Mouse (Mus musculus) heart, embryonic 11.5 days (tissue): ENCODE data around the gene Sarm1. TPM values are rescaled to one million over a fixed set of nuclear protein-coding genes. Genes with fewer than 3 reads are reported as not detected.
A peak's percentile ranks its signal among the peaks of the same experiment; 100 is the strongest.
"Not testable (repeated sequence)": the region's sequence is repeated elsewhere in the genome, so short reads cannot be mapped to it uniquely, and the experiment has no call there.

Experiments
- ATAC-seq: fragments of 200-750 bp; cut with Nextera tagmentation; replicated peaks from 2 replicates; pipeline ENCODE4 v1.8.0; 2017; ENCODE audit warnings: moderate library complexity; ENCODE audit not compliant: insufficient number of reproducible peaks, low FRiP score, low TSS enrichment
- H3K27ac ChIP-seq: fragments of 300-500 bp; sonication (generic); 2 replicates; pipeline ENCODE4 v1.5.1; 2014; ENCODE audit warnings: mild to moderate bottlenecking, low read depth, low read length
- H3K27me3 ChIP-seq: fragments of 300-500 bp; sonication (generic); 2 replicates; pipeline ENCODE4 v1.6.1; 2014; ENCODE audit warnings: mild to moderate bottlenecking, low read length, mixed read lengths; ENCODE audit not compliant: control insufficient read depth, insufficient read depth
- H3K36me3 ChIP-seq: fragments of 300-500 bp; sonication (generic); 2 replicates; pipeline ENCODE4 v1.6.1; 2014; ENCODE audit warnings: mild to moderate bottlenecking, low read length, moderate library complexity, mixed read lengths; ENCODE audit not compliant: control insufficient read depth, insufficient read depth
- H3K4me1 ChIP-seq: fragments of 300-500 bp; sonication (generic); 2 replicates; pipeline ENCODE4 v1.6.1; 2014; ENCODE audit warnings: low read length; ENCODE audit not compliant: control insufficient read depth, insufficient read depth
- H3K4me2 ChIP-seq: fragments of 300-500 bp; sonication (generic); 2 replicates; pipeline ENCODE4 v1.6.1; 2014; ENCODE audit warnings: mild to moderate bottlenecking, moderate library complexity
- H3K4me3 ChIP-seq: fragments of 300-500 bp; sonication (generic); 2 replicates; pipeline ENCODE4 v1.5.1; 2014; ENCODE audit warnings: low read depth, low read length
- H3K9ac ChIP-seq: fragments of 300-500 bp; sonication (generic); 2 replicates; pipeline ENCODE4 v1.6.1; 2014; ENCODE audit warnings: mild to moderate bottlenecking, low read depth, low read length, moderate library complexity
- H3K9me3 ChIP-seq: fragments of 300-500 bp; sonication (generic); replicated peaks from 2 replicates; pipeline ENCODE4 v1.6.1; 2016; ENCODE audit warnings: low read length; ENCODE audit not compliant: control insufficient read depth
- WGBS: fragments of 180-500 bp; shearing (Covaris S2); extraction: QIAGEN DNeasy Blood & Tissue Kit; methylation state at CpG from one replicate; pipeline ENCODE4 v1.1.7; 2014; ENCODE audit not compliant: insufficient replicate concordance; 5-methylcytosine and 5-hydroxymethylcytosine counted together
- polyA plus RNA-seq: library from polyadenylated mRNA; unstranded; fragments of >200 nt; fragmentation: Nextera tagmentation; extraction: Ambion mirVana; gene quantifications from 2 replicates; pipeline ENCODE4 v1.2.1, GENCODE M21; 2014

The Sarm1 gene
- polyA plus RNA-seq, 1 experiment from 2014 or later = 0.39 TPM

DNA sequence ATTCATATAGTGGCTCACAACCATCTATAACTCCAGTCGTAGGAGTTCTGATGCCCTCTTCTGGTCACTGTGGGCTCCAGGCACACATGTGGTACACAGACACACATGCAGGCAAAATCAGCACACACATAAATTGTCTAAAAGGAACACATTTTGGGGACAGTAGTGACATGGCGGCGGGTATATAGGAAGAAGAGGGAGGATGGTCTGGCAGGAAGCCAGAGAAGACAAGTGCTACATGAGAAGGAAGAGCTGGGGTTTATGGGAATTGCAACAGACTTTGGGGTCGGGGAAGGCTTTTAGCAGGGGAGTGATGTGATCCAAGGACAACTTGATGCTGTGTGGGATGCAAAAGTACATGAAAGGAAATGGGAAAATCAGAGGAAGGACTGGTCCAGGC lies 37.0 kb upstream of the Sarm1 start:
- ATAC-seq = no peak

DNA sequence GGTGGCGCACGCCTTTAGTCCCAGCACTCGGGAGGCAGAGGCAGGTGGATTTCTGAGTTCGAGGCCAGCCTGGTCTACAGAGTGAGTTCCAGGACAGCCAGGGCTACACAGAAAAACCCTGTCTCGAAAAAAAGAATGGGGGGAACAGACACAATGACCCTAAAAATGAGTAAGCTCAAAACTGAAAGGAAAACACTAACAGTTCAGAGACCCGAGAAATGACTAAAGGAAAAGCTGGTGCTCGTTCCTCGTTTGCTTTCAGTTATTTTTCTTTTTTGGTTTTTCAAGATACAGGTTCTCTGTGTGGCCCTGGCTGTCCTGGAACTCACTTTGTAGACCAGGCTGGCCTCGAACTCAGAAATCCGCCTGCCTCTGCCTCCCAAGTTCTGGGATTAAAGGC lies 34.0 kb upstream of the Sarm1 start:
- not testable (repeated sequence) for H3K27me3 ChIP-seq, H3K36me3 ChIP-seq, H3K4me2 ChIP-seq, ATAC-seq, H3K9ac ChIP-seq, H3K4me3 ChIP-seq, H3K9me3 ChIP-seq
- 87% methylated on average over 10 of the region's 10 CpGs for WGBS
- Histone ChIP-seq H3K27ac (peak overlapping the region; percentile 76), H3K4me1 (peaks cover 12% of the 10 kb centered on the region)

More for the DNA sequence above, 37.0 kb upstream of the Sarm1 start:
- H3K36me3 ChIP-seq = peaks cover 5% of the 10 kb centered on the region
- peaks cover 23% of the 10 kb centered on the region for H3K4me1 ChIP-seq
- no peaks in the 10 kb centered on the region for H3K9me3 ChIP-seq
- 79% methylated on average over 4 of the region's 4 CpGs for WGBS
- peak overlapping the region; percentile 67 for H3K4me3 ChIP-seq
- peak overlapping the region; percentile 81 for H3K9ac ChIP-seq
- H3K27ac ChIP-seq = peak overlapping the region; percentile 95; the same call in 1 of the 2 replicates
- peak overlapping the region; percentile 70 for H3K4me2 ChIP-seq
- H3K27me3 ChIP-seq = no peaks in the 10 kb centered on the region

DNA sequence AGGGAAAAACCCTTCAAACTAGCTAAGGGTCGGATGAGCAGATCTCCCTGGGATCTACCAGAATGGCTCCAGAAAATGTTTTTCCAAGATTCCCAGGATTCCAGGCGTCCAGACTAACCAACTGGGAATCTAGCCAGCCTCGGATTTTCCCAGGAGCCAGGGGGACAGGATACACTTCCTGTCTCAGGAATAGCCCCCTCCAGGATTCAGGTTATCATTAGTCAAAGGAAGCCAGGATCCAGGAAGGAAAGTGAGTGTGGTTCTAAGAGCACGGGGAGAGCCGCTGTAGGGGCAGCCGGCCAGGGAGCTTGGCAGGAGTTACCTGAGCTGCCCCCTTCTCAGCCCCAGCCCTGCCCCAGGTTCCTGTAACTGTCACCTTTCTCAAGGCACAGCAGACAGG lies 33.5 kb upstream of the Sarm1 start:
- Histone ChIP-seq H3K27ac (peak overlapping the region; percentile 76), H3K4me1 (peaks cover 12% of the 10 kb centered on the region), H3K27me3 (no peaks in the 10 kb centered on the region), H3K36me3 (peaks cover 11% of the 10 kb centered on the region), H3K9ac (no peak overlapping the region), H3K4me3 (no peak overlapping the region), H3K9me3 (no peaks in the 10 kb centered on the region), H3K4me2 (peak overlapping the region; percentile 19; the same call in 1 of the 2 replicates)
- ATAC-seq = no peak
- WGBS = 61% methylated on average over 6 of the region's 6 CpGs

DNA sequence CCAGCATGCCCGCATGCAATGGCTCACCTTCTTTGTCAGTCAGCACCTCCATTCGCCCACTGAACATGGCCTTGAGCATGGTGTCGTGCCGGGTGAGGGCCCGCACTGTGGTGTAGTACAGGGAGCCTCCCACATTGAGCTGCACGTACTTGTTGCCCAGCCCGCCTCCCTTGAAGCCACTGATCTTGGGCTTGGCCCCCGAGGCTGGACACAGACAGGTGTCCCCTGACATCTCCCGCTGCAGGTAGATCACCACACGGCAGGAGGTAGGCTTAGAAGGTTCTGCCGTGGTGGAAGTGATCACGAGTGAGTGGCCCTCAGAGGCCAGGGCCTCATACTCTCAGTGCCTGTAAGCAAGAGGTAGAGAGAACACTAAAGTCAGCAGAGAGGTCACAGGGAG lies 32.4 kb upstream of the Sarm1 start:
- WGBS = 88% methylated on average over 12 of the region's 12 CpGs
- Histone ChIP-seq H3K4me1 (peaks cover 10% of the 10 kb centered on the region), H3K4me2 (no peak overlapping the region), H3K27me3 (no peaks in the 10 kb centered on the region), H3K9me3 (no peaks in the 10 kb centered on the region), H3K9ac (no peak overlapping the region), H3K27ac (no peak overlapping the region; the same call in 1 of the 2 replicates), H3K36me3 (peaks cover 15% of the 10 kb centered on the region), H3K4me3 (no peak overlapping the region)
- no peak for ATAC-seq

DNA sequence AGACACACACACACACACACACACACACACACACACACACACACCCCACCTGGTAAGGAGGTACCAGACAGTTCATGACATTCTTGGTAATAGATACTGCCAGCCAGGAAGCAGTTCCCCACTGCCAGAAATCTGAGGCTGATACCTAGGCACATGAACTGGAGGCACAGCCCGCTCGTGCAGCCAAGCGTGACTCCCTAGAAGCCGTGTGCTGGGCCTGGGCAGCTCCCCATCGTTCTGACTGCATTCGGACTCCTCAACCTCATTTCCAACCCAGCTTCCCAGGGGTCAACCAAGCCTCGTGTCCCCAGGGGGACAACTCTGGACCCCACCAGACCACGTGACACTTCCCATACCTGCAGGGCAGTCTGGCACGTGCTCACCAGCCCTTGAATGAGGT lies 31.2 kb upstream of the Sarm1 start:
- Histone ChIP-seq H3K27me3 (no peaks in the 10 kb centered on the region), H3K4me2 (no peak overlapping the region), H3K4me3 (no peak overlapping the region), H3K9ac (no peak overlapping the region), H3K9me3 (no peaks in the 10 kb centered on the region), H3K36me3 (peaks cover 26% of the 10 kb centered on the region), H3K4me1 (peaks cover 4% of the 10 kb centered on the region), H3K27ac (no peak overlapping the region)
- ATAC-seq = no peak
- 84% methylated on average over 9 of the region's 9 CpGs for WGBS

GRCm38 (mm10) chr11:78524838-78525237 lies 27.3 kb upstream of the Sarm1 start:
- no peak overlapping the region for H3K4me3 ChIP-seq
- H3K9ac ChIP-seq = no peak overlapping the region
- ATAC-seq = no peak
- no peaks in the 10 kb centered on the region for H3K27me3 ChIP-seq
- H3K27ac ChIP-seq = no peak overlapping the region
- 91% methylated on average over 2 of the region's 2 CpGs for WGBS
- H3K4me2 ChIP-seq = no peak overlapping the region
- H3K36me3 ChIP-seq = peaks cover 44% of the 10 kb centered on the region
- no peaks in the 10 kb centered on the region for H3K9me3 ChIP-seq
- H3K4me1 ChIP-seq = no peaks in the 10 kb centered on the region

GRCm38 (mm10) chr11:78523241-78523955 lies 25.8 kb upstream of the Sarm1 start:
- Histone ChIP-seq H3K9ac (no peak overlapping the region), H3K4me3 (no peak overlapping the region), H3K27ac (no peak overlapping the region), H3K4me1 (no peaks in the 10 kb centered on the region), H3K36me3 (peaks cover 49% of the 10 kb centered on the region), H3K4me2 (no peak overlapping the region), H3K27me3 (no peaks in the 10 kb centered on the region), H3K9me3 (no peaks in the 10 kb centered on the region)
- ATAC-seq = no peak
- 75% methylated on average over 9 of the region's 9 CpGs for WGBS

- WGBS = 87% methylated on average over 1 of the region's 1 CpGs
- Histone ChIP-seq H3K27ac (no peak overlapping the region), H3K4me2 (no peak overlapping the region), H3K36me3 (peaks cover 58% of the 10 kb centered on the region), H3K27me3 (no peaks in the 10 kb centered on the region), H3K4me1 (no peaks in the 10 kb centered on the region), H3K9ac (no peak overlapping the region), H3K9me3 (no peaks in the 10 kb centered on the region), H3K4me3 (no peak overlapping the region)
- no peak for ATAC-seq
Measured at GRCm38 (mm10) chr11:78522481-78522997, 25.0 kb upstream of the Sarm1 start.

DNA sequence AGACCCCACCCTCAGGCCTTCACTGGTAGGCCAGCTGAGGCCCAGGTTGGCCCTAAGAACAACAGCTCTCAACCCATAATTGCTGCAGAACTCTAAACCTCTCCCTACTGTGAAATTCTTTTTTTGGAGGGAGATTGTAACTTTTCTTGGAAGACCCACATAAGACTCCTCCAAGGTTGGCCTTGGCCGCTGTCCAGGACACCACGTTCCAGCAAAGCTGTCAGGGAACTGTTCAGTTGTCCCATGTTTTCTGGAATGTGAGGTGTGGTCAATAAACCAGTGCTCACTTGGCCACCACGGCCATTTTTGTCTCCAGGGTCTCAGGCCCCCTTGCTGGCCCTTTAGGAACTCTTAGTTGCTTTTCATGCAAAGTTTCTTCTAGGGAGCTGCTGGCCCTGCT lies 24.3 kb upstream of the Sarm1 start:
- H3K36me3 ChIP-seq = peaks cover 60% of the 10 kb centered on the region

More for the DNA sequence above, 24.3 kb upstream of the Sarm1 start:
- no peak overlapping the region for H3K9ac ChIP-seq
- H3K27me3 ChIP-seq = no peaks in the 10 kb centered on the region
- no peak overlapping the region for H3K27ac ChIP-seq
- no peak overlapping the region for H3K4me3 ChIP-seq
- no peak overlapping the region for H3K4me2 ChIP-seq
- WGBS = 87% methylated on average over 3 of the region's 3 CpGs
- ATAC-seq = no peak
- H3K9me3 ChIP-seq = no peaks in the 10 kb centered on the region
- H3K4me1 ChIP-seq = no peaks in the 10 kb centered on the region
